Mouse (Mus musculus) forebrain, embryonic 10.5 days (tissue): Measurements from ENCODE around the gene 2410004B18Rik. TPM values are rescaled to one million over a fixed set of nuclear protein-coding genes. Genes with fewer than 3 reads are reported as not detected.
"Not testable (repeated sequence)": the region's sequence is repeated elsewhere in the genome, so short reads cannot be mapped to it uniquely, and the experiment has no call there.

ENCODE experiments used
- DNase-seq: peaks from one replicate; pipeline ENCODE4 v3.0.0-alpha.2; 2017; ENCODE audit warnings: low spot score; ENCODE audit errors: extremely low spot score
- H3K27ac ChIP-seq: fragments of 300-500 bp; sonication (generic); 2 replicates; pipeline ENCODE4 v1.5.1; 2016; ENCODE audit warnings: mild to moderate bottlenecking
- H3K27me3 ChIP-seq: fragments of 300-500 bp; sonication (generic); 2 replicates; pipeline ENCODE4 v1.6.1; 2016; ENCODE audit warnings: mild to moderate bottlenecking; ENCODE audit not compliant: poor library complexity, severe bottlenecking
- H3K36me3 ChIP-seq: fragments of 300-500 bp; sonication (generic); replicated peaks from 2 replicates; pipeline ENCODE4 v1.6.1; 2016; ENCODE audit warnings: mild to moderate bottlenecking, moderate library complexity
- H3K4me1 ChIP-seq: fragments of 300-500 bp; sonication (generic); 2 replicates; pipeline ENCODE4 v1.6.1; 2016
- H3K4me3 ChIP-seq: fragments of 300-500 bp; sonication (generic); 2 replicates; pipeline ENCODE4 v1.5.1; 2016; ENCODE audit warnings: mild to moderate bottlenecking, moderate library complexity
- H3K9me3 ChIP-seq: fragments of 300-500 bp; sonication (generic); 2 replicates; pipeline ENCODE4 v1.6.1; 2016; ENCODE audit warnings: mild to moderate bottlenecking, moderate library complexity
- WGBS: fragments of 180-500 bp; shearing (Covaris S2); methylation state at CpG from one replicate; pipeline ENCODE4 v1.1.7; 2016; 5-methylcytosine and 5-hydroxymethylcytosine counted together
- polyA plus RNA-seq: library from polyadenylated mRNA; unstranded; fragments of >200 nt; fragmentation: Nextera tagmentation; extraction: Ambion mirVana; gene quantifications from 2 replicates; pipeline ENCODE4 v1.2.1, GENCODE M21; 2016

Gene 2410004B18Rik
- polyA plus RNA-seq, 1 experiment from 2014 or later: 49.0 TPM

GRCm38 (mm10) chr3:145962411-145962810 is 24.6 kb downstream of the 2410004B18Rik start:
- no peaks in the 10 kb centered on the region for H3K36me3 ChIP-seq
- 15% methylated on average over 9 of the region's 9 CpGs for WGBS
- H3K27ac ChIP-seq: no peak overlapping the region
- H3K4me1 ChIP-seq: peaks cover 30% of the 10 kb centered on the region
- DNase-seq: no peak
- H3K27me3 ChIP-seq: peaks cover 48% of the 10 kb centered on the region
- H3K4me3 ChIP-seq: no peak overlapping the region
- peaks cover 14% of the 10 kb centered on the region; the same call in 1 of the 2 replicates for H3K9me3 ChIP-seq

- WGBS: 10% methylated on average over 31 of the region's 31 CpGs
- H3K27ac ChIP-seq: no peak overlapping the region
- peaks cover 30% of the 10 kb centered on the region for H3K4me1 ChIP-seq
- peaks cover 6% of the 10 kb centered on the region; the same call in 1 of the 2 replicates for H3K9me3 ChIP-seq
- DNase-seq: no peak
- peaks cover 48% of the 10 kb centered on the region for H3K27me3 ChIP-seq
- no peaks in the 10 kb centered on the region for H3K36me3 ChIP-seq
- H3K4me3 ChIP-seq: peak overlapping the region; percentile 39
These were observed 25.5 kb downstream of the 2410004B18Rik start for GRCm38 (mm10) chr3:145963101-145964017.

DNA sequence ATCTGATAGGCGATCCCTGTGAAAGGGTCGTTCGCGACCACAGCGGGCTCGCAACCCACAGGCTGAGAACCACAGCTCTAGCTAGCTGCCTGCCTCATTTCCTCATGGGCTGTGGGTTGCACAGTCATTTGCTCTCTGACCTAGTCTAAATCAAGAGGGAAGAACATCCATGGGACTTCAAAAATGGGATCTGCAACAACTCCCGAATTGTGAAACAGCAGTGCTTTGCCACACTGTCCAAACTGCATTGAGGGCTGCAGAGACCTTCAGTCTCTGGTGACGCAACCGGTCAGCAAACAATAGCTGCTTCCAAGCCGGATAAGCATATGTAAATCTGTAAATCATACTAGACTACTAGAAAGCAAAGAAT is 26.2 kb downstream of the 2410004B18Rik start:
- Histone ChIP-seq H3K36me3 (no peaks in the 10 kb centered on the region), H3K4me1 (peaks cover 30% of the 10 kb centered on the region), H3K9me3 (no peaks in the 10 kb centered on the region), H3K4me3 (peak overlapping the region; percentile 39), H3K27me3 (peaks cover 48% of the 10 kb centered on the region), H3K27ac (no peak overlapping the region)
- WGBS: 13% methylated on average over 10 of the region's 10 CpGs
- no peak for DNase-seq

GRCm38 (mm10) chr3:145964473-145964872 is 26.7 kb downstream of the 2410004B18Rik start:
- WGBS: 12% methylated on average over 10 of the region's 10 CpGs
- peaks cover 48% of the 10 kb centered on the region for H3K27me3 ChIP-seq
- H3K27ac ChIP-seq: no peak overlapping the region
- DNase-seq: peak; percentile 46
- H3K36me3 ChIP-seq: no peaks in the 10 kb centered on the region
- peaks cover 34% of the 10 kb centered on the region for H3K4me1 ChIP-seq
- no peaks in the 10 kb centered on the region for H3K9me3 ChIP-seq
- peak overlapping the region; percentile 39; the same call in 1 of the 2 replicates for H3K4me3 ChIP-seq

GRCm38 (mm10) chr3:145965583-145965982 is 27.8 kb downstream of the 2410004B18Rik start:
- not testable (repeated sequence) for H3K4me3 ChIP-seq, H3K27ac ChIP-seq, DNase-seq, H3K9me3 ChIP-seq, H3K36me3 ChIP-seq
- peaks cover 48% of the 10 kb centered on the region for H3K27me3 ChIP-seq
- 78% methylated on average over 3 of the region's 3 CpGs for whole genome bisulfite sequencing
- peaks cover 38% of the 10 kb centered on the region for H3K4me1 ChIP-seq

DNA sequence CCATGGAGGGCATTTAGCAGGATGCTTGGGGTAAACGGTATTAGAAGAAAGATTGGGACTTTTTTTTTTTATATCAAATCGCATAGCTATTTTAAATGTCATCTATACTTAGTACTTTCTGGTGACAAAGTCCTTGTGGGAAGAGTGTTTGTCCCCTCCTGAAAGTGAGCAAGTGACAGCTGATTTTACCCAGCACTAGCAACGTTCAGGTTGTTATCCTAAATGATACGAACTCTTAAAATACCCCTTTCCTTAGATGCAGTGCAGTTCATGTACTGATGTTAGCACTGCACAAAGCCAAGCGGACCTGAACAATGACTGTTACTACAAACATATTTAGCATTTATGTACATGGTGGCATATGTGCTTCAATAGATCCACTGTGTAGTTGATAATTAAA is 29.0 kb downstream of the 2410004B18Rik start:
- no peak overlapping the region for H3K27ac ChIP-seq
- 94% methylated on average over 5 of the region's 5 CpGs for WGBS
- no peak for DNase-seq

DNA sequence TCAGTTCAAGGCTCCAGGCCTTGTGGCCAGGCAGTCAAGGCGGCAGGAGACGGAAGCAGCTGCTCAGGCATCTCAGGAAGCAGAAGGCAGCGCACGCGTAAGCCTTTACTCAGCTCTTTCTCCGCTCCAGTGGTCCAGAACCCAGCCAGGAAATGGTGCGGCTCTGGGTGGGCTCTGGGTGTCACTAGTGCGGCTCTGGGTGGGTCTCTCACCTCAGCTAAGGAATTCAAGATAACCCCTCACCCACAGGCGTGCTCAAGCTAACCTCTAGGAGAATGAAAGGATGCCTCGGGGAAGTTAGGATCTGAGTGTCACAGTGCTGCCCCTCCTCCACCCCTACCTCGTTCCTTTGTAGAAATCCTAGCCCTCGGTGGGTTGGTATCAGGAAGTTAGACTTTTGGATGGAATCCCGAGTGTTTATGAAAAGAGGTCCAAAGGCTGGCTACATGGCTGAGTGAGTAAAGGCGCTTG is 31.3 kb downstream of the 2410004B18Rik start:
- Histone ChIP-seq H3K4me1 (peaks cover 19% of the 10 kb centered on the region), H3K36me3 (no peaks in the 10 kb centered on the region), H3K27ac (no peak overlapping the region), H3K4me3 (no peak overlapping the region), H3K27me3 (peaks cover 17% of the 10 kb centered on the region), H3K9me3 (peaks cover 10% of the 10 kb centered on the region)
- no peak for DNase-seq
- 51% methylated on average over 14 of the region's 14 CpGs for WGBS

More for the DNA sequence above, 29.0 kb downstream of the 2410004B18Rik start:
- H3K36me3 ChIP-seq: no peaks in the 10 kb centered on the region
- peaks cover 39% of the 10 kb centered on the region for H3K27me3 ChIP-seq
- H3K9me3 ChIP-seq: no peaks in the 10 kb centered on the region
- H3K4me1 ChIP-seq: peaks cover 38% of the 10 kb centered on the region
- no peak overlapping the region for H3K4me3 ChIP-seq

DNA sequence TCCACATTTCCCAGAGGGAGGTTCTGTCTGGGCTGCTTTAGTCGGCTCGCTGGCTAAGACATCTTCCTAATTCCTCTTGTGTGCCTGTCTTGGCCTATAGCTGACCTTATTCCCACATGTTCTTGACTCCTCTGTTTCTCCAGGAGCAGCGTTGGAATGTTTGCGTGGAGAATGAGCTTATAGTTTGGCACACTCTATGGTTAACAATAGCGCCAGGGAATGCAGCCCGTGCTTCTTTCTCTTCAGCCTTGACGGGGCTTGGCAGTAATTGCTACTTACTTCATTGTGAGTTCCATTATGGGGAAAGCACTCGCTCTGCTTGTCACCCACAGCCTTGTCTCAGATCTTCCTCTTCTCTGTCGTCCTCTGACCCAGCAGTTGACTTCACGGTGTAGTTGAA is 33.7 kb downstream of the 2410004B18Rik start:
- Histone ChIP-seq H3K27me3 (no peaks in the 10 kb centered on the region), H3K4me3 (no peak overlapping the region), H3K4me1 (peaks cover 8% of the 10 kb centered on the region), H3K36me3 (no peaks in the 10 kb centered on the region), H3K27ac (no peak overlapping the region), H3K9me3 (peaks cover 18% of the 10 kb centered on the region)
- WGBS: 79% methylated on average over 10 of the region's 10 CpGs
- no peak for DNase-seq

GRCm38 (mm10) chr3:145974986-145975385 is 37.2 kb downstream of the 2410004B18Rik start:
- no peak overlapping the region for H3K4me3 ChIP-seq
- H3K9me3 ChIP-seq: peaks cover 28% of the 10 kb centered on the region
- no peaks in the 10 kb centered on the region for H3K36me3 ChIP-seq
- no peak for DNase-seq
- H3K4me1 ChIP-seq: no peaks in the 10 kb centered on the region
- H3K27ac ChIP-seq: no peak overlapping the region
- H3K27me3 ChIP-seq: no peaks in the 10 kb centered on the region
- WGBS: 94% methylated on average over 7 of the region's 7 CpGs

GRCm38 (mm10) chr3:145985333-145985925 is 47.6 kb downstream of the 2410004B18Rik start:
- peaks cover 45% of the 10 kb centered on the region for H3K4me1 ChIP-seq
- no peak overlapping the region for H3K4me3 ChIP-seq
- DNase-seq: no peak
- H3K27ac ChIP-seq: no peak overlapping the region
- H3K9me3 ChIP-seq: no peaks in the 10 kb centered on the region
- peaks cover 29% of the 10 kb centered on the region for H3K27me3 ChIP-seq
- H3K36me3 ChIP-seq: no peaks in the 10 kb centered on the region
- 93% methylated on average over 7 of the region's 7 CpGs for WGBS

GRCm38 (mm10) chr3:145986317-145987001 is 48.6 kb downstream of the 2410004B18Rik start:
- H3K36me3 ChIP-seq: peaks cover 4% of the 10 kb centered on the region; the same call in 1 of the 2 replicates
- no peak for DNase-seq
- peak overlapping the region; percentile 79; the same call in 1 of the 2 replicates for H3K4me3 ChIP-seq
- no peaks in the 10 kb centered on the region for H3K9me3 ChIP-seq
- no peak overlapping the region for H3K27ac ChIP-seq
- peaks cover 49% of the 10 kb centered on the region for H3K4me1 ChIP-seq
- WGBS: 46% methylated on average over 6 of the region's 6 CpGs
- peaks cover 29% of the 10 kb centered on the region for H3K27me3 ChIP-seq

DNA sequence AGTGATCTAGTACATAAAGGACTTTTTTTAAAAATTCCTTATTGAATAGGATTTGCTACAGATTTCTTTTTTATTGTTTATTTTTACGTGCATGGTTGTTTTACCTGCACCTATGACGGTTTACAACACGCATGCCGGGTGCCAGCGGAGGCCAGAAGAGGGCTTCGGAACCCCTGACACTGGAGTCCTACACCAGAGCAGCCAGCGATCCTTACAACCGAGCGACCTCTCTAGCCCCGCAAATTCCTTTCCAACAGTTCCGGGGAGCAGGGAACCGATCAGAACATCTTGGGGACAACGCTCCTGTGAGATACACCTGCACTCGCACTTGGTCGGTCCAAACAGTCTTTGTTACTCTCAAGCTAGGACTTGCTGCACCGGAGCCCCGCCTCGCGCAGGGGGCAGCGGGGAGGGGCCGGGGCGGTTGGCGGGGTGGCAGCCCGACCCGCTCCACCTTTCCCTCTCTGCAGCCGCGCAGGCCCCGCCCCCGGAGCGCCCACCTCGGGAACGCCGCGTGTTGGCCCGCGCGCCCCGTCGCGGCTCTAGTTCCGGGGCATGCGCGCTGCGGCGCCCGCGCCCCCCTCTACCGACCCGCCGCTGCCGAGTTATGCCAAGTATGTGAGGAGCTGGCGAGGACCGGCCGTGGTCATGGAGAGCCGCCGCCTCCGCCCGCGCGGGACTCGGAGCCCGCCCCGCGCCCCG is 49.6 kb downstream of the 2410004B18Rik start, which contains the start of gene Syde2:
TSS of gene Syde2 (plus strand) at position 603 of the 702 bp plus-strand sequence.
- peak; percentile 78 for DNase-seq
- Histone ChIP-seq H3K4me1 (peaks cover 55% of the 10 kb centered on the region), H3K4me3 (peak within 1 kb of the TSS; percentile 79), H3K27me3 (peaks cover 29% of the 10 kb centered on the region), H3K9me3 (no peaks in the 10 kb centered on the region), H3K27ac (peak within 1 kb of the TSS; percentile 93), H3K36me3 (peaks cover 9% of the 10 kb centered on the region)
- WGBS: under 1% methylated on average over 64 of the region's 65 CpGs
